In the genomic region with DNA sequence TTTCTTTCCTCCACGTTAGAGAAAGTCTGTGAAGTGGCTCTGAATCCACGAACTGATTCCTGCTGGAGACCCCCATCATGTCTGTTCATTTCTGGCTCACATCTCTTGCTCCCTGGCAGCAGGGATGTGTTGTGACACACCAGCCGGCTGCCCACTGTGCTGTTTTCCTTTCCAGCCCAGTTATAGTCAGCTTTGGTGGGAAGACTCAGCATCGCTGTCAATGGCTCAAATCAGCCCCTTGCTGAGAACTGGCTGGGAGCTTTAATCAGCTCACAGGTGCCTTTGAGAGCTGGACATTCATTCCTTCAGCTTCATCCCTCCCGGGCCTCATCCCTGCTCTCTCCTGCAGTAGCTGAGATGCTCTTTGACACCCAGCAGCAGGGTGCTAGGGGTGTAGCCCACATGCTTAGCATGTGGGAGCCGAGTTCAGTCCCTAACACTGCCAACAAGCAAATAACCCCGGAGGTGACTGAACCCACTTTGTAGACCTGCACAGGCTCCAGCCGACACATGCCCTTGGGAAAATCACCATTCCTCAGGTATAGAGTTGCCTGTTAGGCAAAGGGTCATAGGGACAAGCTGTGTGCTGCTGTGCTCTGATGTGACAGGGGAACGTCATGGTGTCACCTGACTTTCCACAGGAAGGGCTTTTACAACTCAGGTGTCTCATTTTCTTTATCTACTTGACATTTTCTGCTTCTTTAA, we compare ENCODE assay signal across 9 mouse cellular contexts. TPM values are rescaled to one million over a fixed set of nuclear protein-coding genes. Genes with fewer than 3 reads are reported as not detected.
DNase-seq lines count a peak whose midpoint lies in the region; ATAC-seq and TF ChIP-seq lines count a peak whose summit lies in the region.
"Had no signal": no experiment of that assay in that cellular context is flagged by ENCODE, and none has a peak within 500 bp of the region (broad histone marks: within the 10 kb centered on the region; RNA-seq: fewer than 3 reads in every experiment).

No protein-coding gene starts in this region.

- no peak overlapping the region for H3K9ac ChIP-seq in hindbrain, embryonic 13.5 days
- no peak overlapping the region; the same call in 1 of the 2 replicates for H3K9ac ChIP-seq in neural tube, embryonic 13.5 days
- H3K9ac ChIP-seq in forebrain, postnatal 0 days = no peak overlapping the region
- H3K9ac ChIP-seq: lung, embryonic 14.5 days had no signal

- no peak overlapping the region for H3K4me2 ChIP-seq in hindbrain, embryonic 13.5 days
- no peak overlapping the region for H3K4me2 ChIP-seq in neural tube, embryonic 13.5 days
- no peak overlapping the region for H3K4me2 ChIP-seq in forebrain, postnatal 0 days (ENCODE audit: low read depth)
- H3K4me2 ChIP-seq: lung, embryonic 14.5 days had no signal

- no peaks in the 10 kb centered on the region for H3K27me3 ChIP-seq in hindbrain, embryonic 13.5 days
- no peaks in the 10 kb centered on the region for H3K27me3 ChIP-seq in hindbrain, embryonic 10.5 days (ENCODE audit: insufficient read depth, poor library complexity, severe bottlenecking)
- H3K27me3 ChIP-seq in neural tube, embryonic 13.5 days = no peaks in the 10 kb centered on the region
- H3K27me3 ChIP-seq in forebrain, postnatal 0 days (ENCODE audit: insufficient read depth, low read length) = no peaks in the 10 kb centered on the region

- H3K4me3 ChIP-seq in hindbrain, embryonic 13.5 days = no peak overlapping the region
- no peak overlapping the region for H3K4me3 ChIP-seq in hindbrain, embryonic 10.5 days
- no peak overlapping the region for H3K4me3 ChIP-seq in neural tube, embryonic 13.5 days
- no peak overlapping the region for H3K4me3 ChIP-seq in forebrain, postnatal 0 days (ENCODE audit: low read depth, low read length)

- peak overlapping the region; percentile 71 for H3K27ac ChIP-seq in hindbrain, embryonic 13.5 days
- no peak overlapping the region for H3K27ac ChIP-seq in hindbrain, embryonic 10.5 days
- H3K27ac ChIP-seq in neural tube, embryonic 13.5 days (replicated peaks) = peak overlapping the region; percentile 49
- H3K27ac ChIP-seq in forebrain, postnatal 0 days (ENCODE audit: low read depth, low read length) = peak overlapping the region; percentile 35; the same call in 1 of the 2 replicates

- H3K9me3 ChIP-seq in hindbrain, embryonic 13.5 days = peaks cover 4% of the 10 kb centered on the region; the same call in 1 of the 2 replicates
- H3K9me3 ChIP-seq in hindbrain, embryonic 10.5 days = no peaks in the 10 kb centered on the region
- no peaks in the 10 kb centered on the region for H3K9me3 ChIP-seq in neural tube, embryonic 13.5 days
- H3K9me3 ChIP-seq in forebrain, postnatal 0 days (ENCODE audit: low read length) = no peaks in the 10 kb centered on the region

- no peak for TF ChIP-seq CTCF in forebrain, postnatal 0 days (IDR thresholded peaks at IDR 0.05; ENCODE audit: low read depth)

- DNase-seq in hindbrain, embryonic 10.5 days (ENCODE audit: low spot score) = no peak
- DNase-seq in neural tube, embryonic 10.5 days (ENCODE audit: extremely low spot score, low spot score) = no peak
- peak; percentile 60 for DNase-seq in forebrain, postnatal 0 days
- DNase-seq in thymus, postnatal 25 days = no peak
- no peak for DNase-seq in thymus, postnatal 0 days (ENCODE audit: low spot score)
- DNase-seq: kidney, postnatal 14 days; lung, embryonic 14.5 days had no signal

- H3K4me1 ChIP-seq in hindbrain, embryonic 13.5 days (replicated peaks) = peaks cover 40% of the 10 kb centered on the region
- peaks cover 20% of the 10 kb centered on the region for H3K4me1 ChIP-seq in hindbrain, embryonic 10.5 days (replicated peaks)
- H3K4me1 ChIP-seq in neural tube, embryonic 13.5 days (replicated peaks) = peaks cover 39% of the 10 kb centered on the region
- peaks cover 9% of the 10 kb centered on the region; the same call in 1 of the 2 replicates for H3K4me1 ChIP-seq in forebrain, postnatal 0 days (ENCODE audit: insufficient read depth)

- H3K36me3 ChIP-seq in hindbrain, embryonic 13.5 days = peaks cover 57% of the 10 kb centered on the region
- peaks cover 97% of the 10 kb centered on the region for H3K36me3 ChIP-seq in hindbrain, embryonic 10.5 days
- peaks cover 59% of the 10 kb centered on the region for H3K36me3 ChIP-seq in neural tube, embryonic 13.5 days
- H3K36me3 ChIP-seq in forebrain, postnatal 0 days (ENCODE audit: insufficient read depth) = peaks cover 26% of the 10 kb centered on the region

- ATAC-seq in hindbrain, embryonic 13.5 days (ENCODE audit: low FRiP score) = no peak
- no peak for ATAC-seq in neural tube, embryonic 13.5 days (ENCODE audit: low read depth)
- ATAC-seq in forebrain, postnatal 0 days = peak; percentile 77; the same call in 1 of the 2 replicates

- WGBS in hindbrain, embryonic 13.5 days = 53% methylated on average over 9 of the region's 9 CpGs
- 54% methylated on average over 9 of the region's 9 CpGs for WGBS in hindbrain, embryonic 10.5 days
- 61% methylated on average over 9 of the region's 9 CpGs for WGBS in neural tube, embryonic 13.5 days
- WGBS in forebrain, postnatal 0 days = 34% methylated on average over 9 of the region's 9 CpGs

RNA-seq across cellular contexts. Expression of a gene that starts 49.9 kb away (rescaled TPM):
- polyA plus RNA-seq in hindbrain, embryonic 13.5 days (2015; fragmentation: Nextera tagmentation; extraction: Ambion mirVana) = 48.7 and 53.1 TPM in 2 replicates
- polyA plus RNA-seq in hindbrain, embryonic 10.5 days (2016; fragmentation: Nextera tagmentation; extraction: Ambion mirVana) = 38.1 and 42.4 TPM in 2 replicates
- 51.1 TPM in 2 replicates for polyA plus RNA-seq in neural tube, embryonic 13.5 days (2015; fragmentation: Nextera tagmentation; extraction: Ambion mirVana)
- total RNA-seq in forebrain, postnatal 0 days (2014; rRNA removed) = 61.9 and 67.0 TPM in 2 replicates
- 28.8 and 38.4 TPM in 2 replicates for polyA plus RNA-seq in forebrain, postnatal 0 days (2015; fragmentation: Nextera tagmentation; extraction: Ambion mirVana)
- polyA plus RNA-seq in thymus, postnatal 0 days (2015; fragmentation: Nextera tagmentation; extraction: Ambion mirVana) = 18.8 and 20.8 TPM in 2 replicates
